Mouse (Mus musculus) hindbrain, embryonic 14.5 days (tissue): ENCODE data around the gene Oxld1. TPM values are rescaled to one million over a fixed set of nuclear protein-coding genes. Genes with fewer than 3 reads are reported as not detected.

Experiments
- ATAC-seq: fragments of 200-750 bp; cut with Nextera tagmentation; 2 replicates; pipeline ENCODE4 v1.8.0; 2017; ENCODE audit warnings: moderate number of reproducible peaks, mild to moderate bottlenecking, moderate TSS enrichment, moderate library complexity; ENCODE audit not compliant: low FRiP score
- DNase-seq: peaks from one replicate; pipeline ENCODE4 v3.0.0-alpha.2; 2015; ENCODE audit warnings: low spot score
- H3K27ac ChIP-seq: fragments of 300-500 bp; sonication (generic); 2 replicates; pipeline ENCODE4 v1.5.1; 2014; ENCODE audit warnings: mild to moderate bottlenecking, moderate library complexity
- H3K27me3 ChIP-seq: fragments of 300-500 bp; sonication (generic); 2 replicates; pipeline ENCODE4 v1.6.1; 2014; ENCODE audit warnings: mild to moderate bottlenecking, low read length, mixed read lengths; ENCODE audit not compliant: control insufficient read depth, insufficient read depth
- H3K36me3 ChIP-seq: fragments of 300-500 bp; sonication (generic); replicated peaks from 2 replicates; pipeline ENCODE4 v1.6.1; 2014; ENCODE audit not compliant: control insufficient read depth, insufficient read depth
- H3K4me1 ChIP-seq: fragments of 300-500 bp; sonication (generic); replicated peaks from 2 replicates; pipeline ENCODE4 v1.6.1; 2014; ENCODE audit warnings: antibody characterized with exemption, low read length, mixed read lengths; ENCODE audit not compliant: control insufficient read depth, insufficient read depth
- H3K4me2 ChIP-seq: fragments of 300-500 bp; sonication (generic); replicated peaks from 2 replicates; pipeline ENCODE4 v1.6.1; 2014; ENCODE audit warnings: mild to moderate bottlenecking, moderate library complexity
- H3K4me3 ChIP-seq: fragments of 300-500 bp; sonication (generic); replicated peaks from 2 replicates; pipeline ENCODE4 v1.5.1; 2014; ENCODE audit warnings: mild to moderate bottlenecking, low read length
- H3K9ac ChIP-seq: fragments of 300-500 bp; sonication (generic); 2 replicates; pipeline ENCODE4 v1.6.1; 2014
- H3K9me3 ChIP-seq: fragments of 300-500 bp; sonication (generic); 2 replicates; pipeline ENCODE4 v1.6.1; 2016; ENCODE audit warnings: low read length; ENCODE audit not compliant: control insufficient read depth
- WGBS: fragments of 180-500 bp; shearing (Covaris S2); extraction: QIAGEN DNeasy Blood & Tissue Kit; methylation state at CpG from one replicate; pipeline ENCODE4 v1.1.7; 2014; 5-methylcytosine and 5-hydroxymethylcytosine counted together
- polyA plus RNA-seq: library from polyadenylated mRNA; unstranded; fragments of >200 nt; fragmentation: Nextera tagmentation; extraction: Ambion mirVana; gene quantifications from 2 replicates; pipeline ENCODE4 v1.2.1, GENCODE M21; 2014

Gene Oxld1
- polyA plus RNA-seq, 1 experiment from 2014 or later, result 12.4 TPM

GRCm38 (mm10) chr11:120497436-120497835 lies 39.6 kb upstream of the Oxld1 start:
- Histone ChIP-seq H3K27ac (no peak overlapping the region), H3K9me3 (no peaks in the 10 kb centered on the region), H3K27me3 (no peaks in the 10 kb centered on the region), H3K4me3 (no peak overlapping the region), H3K4me2 (no peak overlapping the region), H3K4me1 (peaks cover 16% of the 10 kb centered on the region), H3K36me3 (peaks cover 51% of the 10 kb centered on the region), H3K9ac (no peak overlapping the region)
- DNase-seq, result no peak
- WGBS, result 98% methylated on average over 3 of the region's 3 CpGs
- ATAC-seq, result no peak

- Histone ChIP-seq H3K27me3 (no peaks in the 10 kb centered on the region), H3K9me3 (no peaks in the 10 kb centered on the region), H3K4me1 (peaks cover 28% of the 10 kb centered on the region), H3K4me2 (peak overlapping the region; percentile 86), H3K4me3 (no peak overlapping the region), H3K9ac (peak overlapping the region; percentile 75; the same call in 1 of the 2 replicates), H3K27ac (no peak overlapping the region), H3K36me3 (peaks cover 59% of the 10 kb centered on the region)
- ATAC-seq, result no peak
- WGBS, result 91% methylated on average over 3 of the region's 3 CpGs
- no peak for DNase-seq
Measured at GRCm38 (mm10) chr11:120493911-120494310, 36.0 kb upstream of the Oxld1 start.

GRCm38 (mm10) chr11:120493351-120493750 lies 35.5 kb upstream of the Oxld1 start:
- peak overlapping the region; percentile 72; the same call in 1 of the 2 replicates for H3K27ac ChIP-seq
- H3K27me3 ChIP-seq, result no peaks in the 10 kb centered on the region
- H3K36me3 ChIP-seq, result peaks cover 59% of the 10 kb centered on the region
- H3K9ac ChIP-seq, result peak overlapping the region; percentile 75
- no peak for ATAC-seq
- WGBS, result 61% methylated on average over 3 of the region's 3 CpGs
- H3K9me3 ChIP-seq, result no peaks in the 10 kb centered on the region
- H3K4me1 ChIP-seq, result peaks cover 28% of the 10 kb centered on the region
- H3K4me3 ChIP-seq, result peak overlapping the region; percentile 77
- no peak for DNase-seq
- peak overlapping the region; percentile 86 for H3K4me2 ChIP-seq

- Histone ChIP-seq H3K4me2 (peak overlapping the region; percentile 86), H3K36me3 (peaks cover 59% of the 10 kb centered on the region), H3K4me1 (peaks cover 28% of the 10 kb centered on the region), H3K9me3 (no peaks in the 10 kb centered on the region), H3K27me3 (no peaks in the 10 kb centered on the region), H3K4me3 (peak overlapping the region; percentile 77), H3K27ac (peak overlapping the region; percentile 72), H3K9ac (peak overlapping the region; percentile 75)
- WGBS, result 24% methylated on average over 3 of the region's 3 CpGs
- no peak for ATAC-seq
- no peak for DNase-seq
Measured at GRCm38 (mm10) chr11:120492878-120493203, 35.0 kb upstream of the Oxld1 start.

- peak; percentile 50 for DNase-seq
- H3K4me2 ChIP-seq, result peak overlapping the region; percentile 86
- peak overlapping the region; percentile 72 for H3K27ac ChIP-seq
- no peaks in the 10 kb centered on the region for H3K9me3 ChIP-seq
- H3K4me3 ChIP-seq, result peak overlapping the region; percentile 77
- H3K4me1 ChIP-seq, result peaks cover 28% of the 10 kb centered on the region
- no peaks in the 10 kb centered on the region for H3K27me3 ChIP-seq
- under 1% methylated on average over 48 of the region's 48 CpGs for WGBS
- peaks cover 59% of the 10 kb centered on the region for H3K36me3 ChIP-seq
- peak overlapping the region; percentile 75 for H3K9ac ChIP-seq
- ATAC-seq, result peak; percentile 49
Measured at GRCm38 (mm10) chr11:120492024-120492877, 34.4 kb upstream of the Oxld1 start.

GRCm38 (mm10) chr11:120491317-120492023 lies 33.6 kb upstream of the Oxld1 start, which contains the start of gene Slc25a10:
Gene Slc25a10 (plus strand): TSS chr11:120491840.
- H3K4me2 ChIP-seq, result peak within 1 kb of the TSS; percentile 86
- H3K27ac ChIP-seq, result peak within 1 kb of the TSS; percentile 72
- H3K9ac ChIP-seq, result peak within 1 kb of the TSS; percentile 75
- under 1% methylated on average over 35 of the region's 35 CpGs for WGBS
- no peaks in the 10 kb centered on the region for H3K27me3 ChIP-seq
- peak within 1 kb of the TSS; percentile 77 for H3K4me3 ChIP-seq
- H3K36me3 ChIP-seq, result peaks cover 59% of the 10 kb centered on the region
- H3K4me1 ChIP-seq, result peaks cover 28% of the 10 kb centered on the region
- ATAC-seq (peak; percentile 86), DNase-seq (peak; percentile 89)
- no peaks in the 10 kb centered on the region for H3K9me3 ChIP-seq

- H3K4me3 ChIP-seq, result no peak overlapping the region
- peaks cover 59% of the 10 kb centered on the region for H3K36me3 ChIP-seq
- no peaks in the 10 kb centered on the region for H3K9me3 ChIP-seq
- H3K27me3 ChIP-seq, result no peaks in the 10 kb centered on the region
- H3K4me1 ChIP-seq, result peaks cover 34% of the 10 kb centered on the region
- H3K9ac ChIP-seq, result no peak overlapping the region
- H3K27ac ChIP-seq, result no peak overlapping the region
- WGBS, result 34% methylated on average over 4 of the region's 4 CpGs
- H3K4me2 ChIP-seq, result peak overlapping the region; percentile 86; the same call in 1 of the 2 replicates
- ATAC-seq, result no peak
- no peak for DNase-seq
Measured at GRCm38 (mm10) chr11:120490291-120491046, 32.6 kb upstream of the Oxld1 start.

GRCm38 (mm10) chr11:120489054-120489761 lies 31.3 kb upstream of the Oxld1 start:
- ATAC-seq, result no peak
- no peak overlapping the region for H3K9ac ChIP-seq
- H3K36me3 ChIP-seq, result peaks cover 47% of the 10 kb centered on the region
- H3K4me3 ChIP-seq, result no peak overlapping the region
- H3K27me3 ChIP-seq, result no peaks in the 10 kb centered on the region
- WGBS, result 69% methylated on average over 4 of the region's 4 CpGs
- no peaks in the 10 kb centered on the region for H3K9me3 ChIP-seq
- no peak overlapping the region for H3K27ac ChIP-seq
- H3K4me2 ChIP-seq, result no peak overlapping the region
- H3K4me1 ChIP-seq, result peaks cover 39% of the 10 kb centered on the region
- DNase-seq, result peak; percentile 81
